Mouse (Mus musculus) megakaryocyte-erythroid progenitor cell, adult 5-6 weeks (primary cell): ENCODE data around the gene Amdhd2. TPM values are rescaled to one million over a fixed set of nuclear protein-coding genes. Genes with fewer than 3 reads are reported as not detected.
A peak's percentile ranks its signal among the peaks of the same experiment; 100 is the strongest.

Experiments
- ATAC-seq: replicated peaks from 2 replicates; pipeline ENCODE4 v1.8.0; 2016; ENCODE audit warnings: mild to moderate bottlenecking, inconsistent platforms; ENCODE audit not compliant: severe bottlenecking, poor library complexity, low FRiP score, low TSS enrichment
- total RNA-seq, 2 experiments: library from RNA; stranded (forward) in 1 of 2; stranded (reverse) in 1 of 2; fragments of 200-1000, 215-1000 nt in 1 of 2; fragments of >200 nt in 1 of 2; fragmentation: Nextera tagmentation in 1 of 2; gene quantifications; 2 replicates each; pipeline ENCODE4 v1.2.3; 2014 to 2017

The Amdhd2 gene
- total RNA-seq, 2 experiments from 2014 or later, result 13.1 to 50.8 TPM

GRCm38 (mm10) chr17:24199741-24200140 lies 36.2 kb upstream of the Amdhd2 start:
- no peak for ATAC-seq

- no peak for ATAC-seq
Observed at GRCm38 (mm10) chr17:24199252-24199651, 35.7 kb upstream of the Amdhd2 start.

GRCm38 (mm10) chr17:24197032-24197824 lies 33.7 kb upstream of the Amdhd2 start:
- peak; percentile 36 for ATAC-seq

GRCm38 (mm10) chr17:24195349-24195748 lies 31.8 kb upstream of the Amdhd2 start:
- ATAC-seq, result no peak

- ATAC-seq, result no peak
Observed at GRCm38 (mm10) chr17:24193769-24194168, 30.2 kb upstream of the Amdhd2 start.

GRCm38 (mm10) chr17:24193268-24193667 lies 29.7 kb upstream of the Amdhd2 start:
- no peak for ATAC-seq

GRCm38 (mm10) chr17:24192848-24193247 lies 29.3 kb upstream of the Amdhd2 start:
- no peak for ATAC-seq

GRCm38 (mm10) chr17:24191481-24191880 lies 27.9 kb upstream of the Amdhd2 start:
- no peak for ATAC-seq

GRCm38 (mm10) chr17:24190934-24191333 lies 27.4 kb upstream of the Amdhd2 start:
- no peak for ATAC-seq

GRCm38 (mm10) chr17:24174259-24174658 lies 10.7 kb upstream of the Amdhd2 start:
- ATAC-seq, result no peak

- ATAC-seq, result 0 out of 2 replicates have a peak, but pooled peaks have one; percentile 32
Observed at GRCm38 (mm10) chr17:24173423-24173822, 9.9 kb upstream of the Amdhd2 start.

GRCm38 (mm10) chr17:24171738-24172137 lies 8.2 kb upstream of the Amdhd2 start:
- ATAC-seq, result no peak

- ATAC-seq, result no peak
Observed at GRCm38 (mm10) chr17:24170729-24171128, 7.2 kb upstream of the Amdhd2 start.

GRCm38 (mm10) chr17:24170125-24170524 lies 6.6 kb upstream of the Amdhd2 start:
- ATAC-seq, result no peak

GRCm38 (mm10) chr17:24169317-24170065 lies 5.9 kb upstream of the Amdhd2 start, which contains the start of gene Atp6v0c:
TSS of gene Atp6v0c (minus strand) at chr17:24169702.
- peak; percentile 77 for ATAC-seq

GRCm38 (mm10) chr17:24168590-24169277 lies 5.2 kb upstream of the Amdhd2 start:
- ATAC-seq, result peak; percentile 60

GRCm38 (mm10) chr17:24167891-24168505 lies 4.4 kb upstream of the Amdhd2 start:
- no peak for ATAC-seq

GRCm38 (mm10) chr17:24167120-24167519 lies 3.6 kb upstream of the Amdhd2 start:
- no peak for ATAC-seq

GRCm38 (mm10) chr17:24164566-24165259 lies 1.1 kb upstream of the Amdhd2 start:
- no peak for ATAC-seq
